Mouse (Mus musculus): ENCODE results near the gene Mob2. TPM values are rescaled to one million over a fixed set of nuclear protein-coding genes. Genes with fewer than 3 reads are reported as not detected.

Mob2 gene
- total and polyA plus RNA-seq, 2 experiments from 2014 or later, result 45.5 to 53.6 TPM

GRCm38 (mm10) chr7:142055431-142055830, 5.4 kb downstream of the Mob2 start:
- Histone ChIP-seq H3K27me3 (ENCODE audit: control insufficient read depth, insufficient read depth, low read length) (no peaks in the 10 kb centered on the region), H3K36me3 (replicated peaks; ENCODE audit: control insufficient read depth, insufficient read depth, low read length) (0 out of 2 replicates have a peak, but pooled peaks cover 23% of the 10 kb centered on the region), H3K4me3 (ENCODE audit: low read depth, low read length) (no peak overlapping the region), H3K9me3 (replicated peaks; ENCODE audit: control insufficient read depth, low read length) (no peaks in the 10 kb centered on the region), H3K4me1 (ENCODE audit: control insufficient read depth, insufficient read depth) (peaks cover 34% of the 10 kb centered on the region), H3K9ac (replicated peaks; ENCODE audit: low read depth, low read length) (no peak overlapping the region), H3K4me2 (ENCODE audit: low read depth, low read length) (no peak overlapping the region), H3K27ac (ENCODE audit: low read depth) (no peak overlapping the region)
- ATAC-seq (ENCODE audit: insufficient read depth, low read depth) (no peak), DNase-seq (ENCODE audit: low spot score) (no peak)
- 71% methylated on average over 3 of the region's 3 CpGs for WGBS
- TF ChIP-seq CTCF (IDR thresholded peaks at IDR 0.05; ENCODE audit: low read depth) (no peak), EP300 (IDR thresholded peaks at IDR 0.05; ENCODE audit: low read depth) (no peak)

- 0 out of 2 replicates have a peak, but pooled peaks cover 18% of the 10 kb centered on the region for H3K36me3 ChIP-seq (replicated peaks; ENCODE audit: control insufficient read depth, insufficient read depth, low read length)
- DNase-seq (ENCODE audit: low spot score), result no peak
- no peak overlapping the region for H3K4me2 ChIP-seq (ENCODE audit: low read depth, low read length)
- no peak overlapping the region for H3K27ac ChIP-seq (ENCODE audit: low read depth)
- no peaks in the 10 kb centered on the region for H3K9me3 ChIP-seq (replicated peaks; ENCODE audit: control insufficient read depth, low read length)
- H3K4me3 ChIP-seq (ENCODE audit: low read depth, low read length), result no peak overlapping the region
- TF ChIP-seq EP300 (IDR thresholded peaks at IDR 0.05; ENCODE audit: low read depth) (no peak), CTCF (IDR thresholded peaks at IDR 0.05; ENCODE audit: low read depth) (no peak)
- peaks cover 10% of the 10 kb centered on the region; the same call in 1 of the 2 replicates for H3K4me1 ChIP-seq (ENCODE audit: control insufficient read depth, insufficient read depth)
- no peak for ATAC-seq (ENCODE audit: insufficient read depth, low read depth)
- no peaks in the 10 kb centered on the region for H3K27me3 ChIP-seq (ENCODE audit: control insufficient read depth, insufficient read depth, low read length)
- H3K9ac ChIP-seq (replicated peaks; ENCODE audit: low read depth, low read length), result no peak overlapping the region
Observed at GRCm38 (mm10) chr7:142050536-142050935, 10.3 kb downstream of the Mob2 start.

GRCm38 (mm10) chr7:142045932-142046331, 14.9 kb downstream of the Mob2 start:
- WGBS, result 70% methylated on average over 1 of the region's 1 CpGs
- no peak overlapping the region for H3K4me3 ChIP-seq (ENCODE audit: low read depth, low read length)
- TF ChIP-seq CTCF (IDR thresholded peaks at IDR 0.05; ENCODE audit: low read depth) (no peak), EP300 (IDR thresholded peaks at IDR 0.05; ENCODE audit: low read depth) (no peak)
- H3K4me1 ChIP-seq (ENCODE audit: control insufficient read depth, insufficient read depth), result peaks cover 19% of the 10 kb centered on the region; the same call in 1 of the 2 replicates
- H3K27ac ChIP-seq (ENCODE audit: low read depth), result no peak overlapping the region
- no peak overlapping the region for H3K4me2 ChIP-seq (ENCODE audit: low read depth, low read length)
- no peak for ATAC-seq (ENCODE audit: insufficient read depth, low read depth)
- H3K9me3 ChIP-seq (replicated peaks; ENCODE audit: control insufficient read depth, low read length), result no peaks in the 10 kb centered on the region
- H3K9ac ChIP-seq (replicated peaks; ENCODE audit: low read depth, low read length), result no peak overlapping the region
- H3K27me3 ChIP-seq (ENCODE audit: control insufficient read depth, insufficient read depth, low read length), result no peaks in the 10 kb centered on the region
- DNase-seq (ENCODE audit: low spot score), result no peak
- H3K36me3 ChIP-seq (replicated peaks; ENCODE audit: control insufficient read depth, insufficient read depth, low read length), result no peaks in the 10 kb centered on the region

- H3K27me3 ChIP-seq (ENCODE audit: control insufficient read depth, insufficient read depth, low read length), result no peaks in the 10 kb centered on the region
- H3K9ac ChIP-seq (replicated peaks; ENCODE audit: low read depth, low read length), result no peak overlapping the region
- H3K4me3 ChIP-seq (ENCODE audit: low read depth, low read length), result no peak overlapping the region
- TF ChIP-seq CTCF (IDR thresholded peaks at IDR 0.05; ENCODE audit: low read depth) (no peak), EP300 (IDR thresholded peaks at IDR 0.05; ENCODE audit: low read depth) (no peak)
- H3K27ac ChIP-seq (ENCODE audit: low read depth), result no peak overlapping the region
- H3K36me3 ChIP-seq (replicated peaks; ENCODE audit: control insufficient read depth, insufficient read depth, low read length), result no peaks in the 10 kb centered on the region
- ATAC-seq (ENCODE audit: insufficient read depth, low read depth), result no peak
- DNase-seq (ENCODE audit: low spot score), result no peak
- peaks cover 21% of the 10 kb centered on the region for H3K4me1 ChIP-seq (ENCODE audit: control insufficient read depth, insufficient read depth)
- H3K4me2 ChIP-seq (ENCODE audit: low read depth, low read length), result no peak overlapping the region
- 70% methylated on average over 2 of the region's 2 CpGs for WGBS
- H3K9me3 ChIP-seq (replicated peaks; ENCODE audit: control insufficient read depth, low read length), result no peaks in the 10 kb centered on the region
Observed at GRCm38 (mm10) chr7:142045344-142045743, 15.5 kb downstream of the Mob2 start.

- TF ChIP-seq EP300 (IDR thresholded peaks at IDR 0.05; ENCODE audit: low read depth), result peak; percentile 94
- TF ChIP-seq CTCF (IDR thresholded peaks at IDR 0.05; ENCODE audit: low read depth), result no peak
- H3K9me3 ChIP-seq (replicated peaks; ENCODE audit: control insufficient read depth, low read length), result no peaks in the 10 kb centered on the region
- no peaks in the 10 kb centered on the region for H3K27me3 ChIP-seq (ENCODE audit: control insufficient read depth, insufficient read depth, low read length)
- peak overlapping the region; percentile 71 for H3K27ac ChIP-seq (ENCODE audit: low read depth)
- no peaks in the 10 kb centered on the region for H3K36me3 ChIP-seq (replicated peaks; ENCODE audit: control insufficient read depth, insufficient read depth, low read length)
- H3K9ac ChIP-seq (replicated peaks; ENCODE audit: low read depth, low read length), result no peak overlapping the region
- DNase-seq (ENCODE audit: low spot score) (peak; percentile 60), ATAC-seq (ENCODE audit: insufficient read depth, low read depth) (peak; percentile 75)
- peaks cover 27% of the 10 kb centered on the region for H3K4me1 ChIP-seq (ENCODE audit: control insufficient read depth, insufficient read depth)
- no peak overlapping the region for H3K4me3 ChIP-seq (ENCODE audit: low read depth, low read length)
- 59% methylated on average over 3 of the region's 3 CpGs for WGBS
- no peak overlapping the region for H3K4me2 ChIP-seq (ENCODE audit: low read depth, low read length)
Observed at GRCm38 (mm10) chr7:142040756-142041155, 20.1 kb downstream of the Mob2 start.

GRCm38 (mm10) chr7:142037553-142038170, 23.2 kb downstream of the Mob2 start:
- Histone ChIP-seq H3K27me3 (ENCODE audit: control insufficient read depth, insufficient read depth, low read length) (no peaks in the 10 kb centered on the region), H3K36me3 (replicated peaks; ENCODE audit: control insufficient read depth, insufficient read depth, low read length) (no peaks in the 10 kb centered on the region), H3K4me3 (ENCODE audit: low read depth, low read length) (no peak overlapping the region), H3K9me3 (replicated peaks; ENCODE audit: control insufficient read depth, low read length) (no peaks in the 10 kb centered on the region), H3K9ac (replicated peaks; ENCODE audit: low read depth, low read length) (no peak overlapping the region), H3K4me1 (ENCODE audit: control insufficient read depth, insufficient read depth) (peaks cover 44% of the 10 kb centered on the region), H3K27ac (ENCODE audit: low read depth) (no peak overlapping the region), H3K4me2 (ENCODE audit: low read depth, low read length) (no peak overlapping the region)
- no peak for DNase-seq (ENCODE audit: low spot score)
- WGBS, result 74% methylated on average over 4 of the region's 4 CpGs
- no peak for TF ChIP-seq EP300 (IDR thresholded peaks at IDR 0.05; ENCODE audit: low read depth)
- peak; percentile 68 for TF ChIP-seq CTCF (IDR thresholded peaks at IDR 0.05; ENCODE audit: low read depth)
- peak; percentile 43; the same call in 1 of the 2 replicates for ATAC-seq (ENCODE audit: insufficient read depth, low read depth)

Measured in heart, postnatal 0 days (tissue).